Mouse (Mus musculus) heart, adult 9 months (tissue): ENCODE results near the gene Col12a1.

Experiments used
- DNase-seq, 2 experiments: peaks; one replicate each; pipeline ENCODE4 v3.0.0; 2022; ENCODE audit warnings: low spot score in 2 of 2

The Col12a1 gene

GRCm38 (mm10) chr9:79718481-79719370, at the start of gene Col12a1:
TSS of gene Col12a1 (minus strand) at chr9:79718831.
- DNase-seq: peak; percentile 49 to 61

DNA sequence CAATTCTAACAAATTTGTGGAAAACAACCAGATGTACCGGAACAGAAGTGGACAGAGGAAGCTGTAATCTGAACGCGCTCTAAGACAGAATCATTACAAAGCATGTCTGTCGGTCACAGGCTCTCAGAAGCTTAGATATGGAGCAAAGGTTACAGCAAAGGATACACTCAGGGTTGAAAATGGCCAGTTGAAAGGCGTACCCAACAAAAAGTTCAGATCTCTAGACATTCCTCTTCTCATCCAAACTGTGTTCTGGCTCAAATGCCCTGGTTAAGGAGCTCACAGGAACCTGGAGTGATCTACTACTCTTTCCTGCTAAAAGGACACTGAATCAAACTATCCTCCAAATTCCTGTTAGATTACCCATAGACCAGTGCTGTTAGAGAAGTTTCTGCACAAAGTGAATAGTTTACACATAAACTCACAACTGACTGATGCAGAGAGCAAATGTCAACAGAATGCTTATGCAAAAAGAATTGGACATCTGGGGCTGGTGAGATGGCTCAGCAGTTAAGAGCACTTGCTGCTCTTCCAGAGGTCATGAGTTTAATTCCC, 48.4 kb upstream of the Col12a1 start:
- DNase-seq: no peak

GRCm38 (mm10) chr9:79765329-79765728, 46.7 kb upstream of the Col12a1 start:
- DNase-seq: no peak

DNA sequence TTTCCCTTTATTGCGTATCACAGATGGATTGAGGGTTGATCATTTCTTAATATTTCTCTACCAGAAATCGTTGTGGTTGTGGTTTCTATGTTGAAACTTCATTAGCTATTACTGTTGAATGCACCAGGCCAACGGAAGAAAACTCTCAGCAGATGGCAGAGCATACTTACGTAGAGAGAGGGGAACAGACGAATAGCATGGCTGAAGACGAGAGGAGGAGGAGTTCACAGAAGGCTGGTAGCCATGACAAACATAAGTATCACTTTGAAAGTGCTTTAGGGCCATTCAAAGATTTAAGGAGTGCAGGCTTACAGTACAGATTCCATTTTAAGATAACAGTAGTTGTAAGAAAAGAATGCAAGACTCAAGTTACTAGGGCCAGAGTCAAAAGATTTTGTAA, 43.9 kb upstream of the Col12a1 start:
- DNase-seq: no peak

GRCm38 (mm10) chr9:79760076-79760475, 41.4 kb upstream of the Col12a1 start:
- DNase-seq: no peak

GRCm38 (mm10) chr9:79759385-79760005, 40.9 kb upstream of the Col12a1 start, which contains the start of gene Cox7a2:
TSS of gene Cox7a2 (minus strand) at chr9:79759878.
- peak; percentile 97 for DNase-seq

DNA sequence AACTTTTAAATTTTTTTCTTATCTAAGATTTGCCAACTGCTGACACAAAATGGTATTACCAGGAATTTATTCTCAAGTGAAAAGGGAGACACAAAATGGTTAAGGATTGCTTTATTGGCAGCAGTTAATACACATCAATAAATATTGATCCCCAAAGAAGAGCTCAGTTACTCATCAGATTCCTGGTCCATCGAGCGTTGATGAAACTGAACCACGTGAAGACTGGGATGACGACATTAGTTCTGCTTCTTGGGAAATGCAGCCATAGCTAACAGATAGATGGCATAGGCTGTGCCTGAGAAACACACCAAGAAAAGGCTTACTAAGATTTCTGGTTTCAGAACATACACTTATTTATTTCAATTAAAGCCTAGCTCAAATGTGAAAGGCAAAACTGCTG, 36.7 kb upstream of the Col12a1 start:
- DNase-seq: no peak

- DNase-seq: no peak
These were observed 33.2 kb upstream of the Col12a1 start for GRCm38 (mm10) chr9:79751846-79752245.

DNA sequence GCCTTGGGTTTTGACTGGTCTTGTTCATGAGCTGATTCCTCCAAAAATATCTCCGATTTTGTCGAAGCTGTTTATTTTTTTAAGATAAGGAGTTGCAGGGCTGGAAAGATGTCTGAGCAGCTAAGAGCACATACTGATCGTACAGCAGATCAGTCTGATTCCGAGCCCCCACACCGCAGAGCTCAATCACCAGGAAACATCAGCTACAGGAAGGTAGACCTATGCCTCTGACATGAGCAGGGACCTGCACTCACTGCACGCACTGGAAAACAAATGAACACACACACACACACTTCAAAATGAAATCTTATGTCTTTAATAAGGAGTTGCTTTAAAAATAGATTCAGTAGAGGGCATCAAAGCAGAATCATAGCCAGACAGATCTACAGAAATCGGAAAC, 32.1 kb upstream of the Col12a1 start:
- no peak for DNase-seq

DNA sequence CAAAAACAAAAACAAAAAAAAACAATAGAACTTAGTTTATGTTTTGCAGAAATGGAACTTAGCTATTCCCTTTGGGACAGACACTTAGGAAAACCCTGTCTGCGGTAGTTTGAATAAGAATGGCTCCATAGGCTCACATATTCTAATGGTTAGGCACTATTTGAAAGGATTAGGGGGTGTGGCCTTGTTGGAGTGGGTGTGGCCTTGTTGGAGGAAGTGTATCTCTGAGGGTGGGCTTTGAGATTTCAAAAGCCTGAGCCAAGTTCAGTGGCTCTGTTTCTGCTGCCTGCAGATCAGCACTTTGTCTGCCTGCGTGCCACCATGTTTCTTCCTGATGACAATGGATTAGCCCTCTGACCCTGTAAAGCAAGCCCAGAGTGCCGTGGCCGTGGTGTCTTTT, 26.4 kb upstream of the Col12a1 start:
- no peak for DNase-seq

- no peak for DNase-seq
These were observed 17.0 kb upstream of the Col12a1 start for GRCm38 (mm10) chr9:79735608-79736007.

DNA sequence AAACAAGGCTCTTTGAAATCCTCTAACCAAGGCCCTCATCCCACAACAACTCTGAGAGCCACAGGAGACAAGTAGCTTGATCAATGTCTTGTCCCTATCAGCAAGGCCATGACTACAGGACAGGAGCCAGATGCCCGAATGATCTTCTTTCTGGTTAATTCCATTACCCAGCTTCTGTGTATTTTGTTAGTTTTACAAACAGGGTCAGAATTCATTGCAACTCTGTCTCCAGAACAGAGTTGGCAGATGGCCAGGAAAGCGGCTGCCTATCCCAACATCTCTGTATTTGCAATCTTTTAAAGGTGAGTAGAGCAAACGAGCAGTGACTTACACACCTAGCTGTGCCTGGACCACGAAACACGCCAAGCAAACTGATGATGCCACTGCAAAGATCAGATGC, 11.7 kb upstream of the Col12a1 start:
- DNase-seq: no peak

DNA sequence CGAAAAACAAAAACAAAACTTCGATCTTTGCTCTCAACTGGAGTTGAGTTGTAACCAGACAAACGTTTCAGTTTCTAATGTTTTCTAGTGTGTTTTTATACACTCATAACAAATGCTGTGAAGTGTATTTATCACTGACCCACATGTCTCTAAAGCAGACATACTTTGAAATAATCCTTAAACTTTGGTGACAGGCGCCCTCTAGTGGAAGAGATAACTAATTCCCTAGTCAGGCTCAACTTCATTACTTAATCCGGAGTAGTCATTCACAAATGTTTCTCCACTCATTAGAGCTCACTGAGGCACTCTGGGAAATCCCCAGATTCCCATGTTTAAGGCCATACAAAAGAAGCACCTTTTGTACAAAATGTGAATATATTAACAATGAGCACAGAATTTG, 4.5 kb upstream of the Col12a1 start:
- DNase-seq: no peak

DNA sequence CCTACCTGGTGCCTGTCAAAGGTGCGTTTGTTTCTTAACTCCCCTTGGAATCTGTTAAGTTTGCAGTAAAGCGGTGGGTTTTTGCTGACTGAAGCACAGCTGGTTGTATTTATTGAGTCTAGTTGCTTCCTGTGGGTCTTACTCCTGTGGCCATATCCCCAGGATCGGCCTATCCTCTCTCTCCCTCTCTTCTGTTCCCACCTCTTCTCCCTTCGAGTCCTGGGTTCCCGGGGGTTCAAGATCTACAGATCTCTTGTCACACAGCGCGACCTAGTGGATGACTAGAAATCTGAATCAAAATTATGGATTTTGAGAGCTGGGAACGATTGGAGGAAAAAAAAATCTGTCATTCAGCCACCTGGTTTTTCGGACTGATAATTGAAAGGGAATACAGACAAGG, 2.4 kb upstream of the Col12a1 start:
- DNase-seq: no peak

GRCm38 (mm10) chr9:79720143-79720542, 1.5 kb upstream of the Col12a1 start:
- no peak for DNase-seq

DNA sequence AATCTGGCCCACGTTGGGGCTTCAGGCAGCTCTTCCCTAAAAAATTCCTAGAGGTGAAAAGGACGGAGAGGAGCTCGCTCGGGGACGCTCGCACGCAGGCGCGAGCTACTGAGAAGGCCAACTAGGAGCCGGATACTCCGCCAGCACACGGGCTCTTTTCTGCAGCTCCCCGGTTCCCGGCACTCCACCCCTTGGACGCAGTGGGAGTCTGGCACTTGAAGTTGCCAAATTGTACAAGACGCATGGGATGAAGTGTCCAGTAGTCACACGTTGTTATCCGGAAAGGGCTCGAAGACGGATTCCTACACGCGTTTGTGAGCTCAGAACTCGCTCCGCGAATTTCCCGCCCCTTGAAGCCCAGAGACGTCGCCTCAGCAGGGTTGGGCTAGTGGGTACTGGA, 820 bp upstream of the Col12a1 start:
- no peak for DNase-seq

GRCm38 (mm10) chr9:79717836-79718475, 675 bp downstream of the Col12a1 start:
- DNase-seq: no peak

- DNase-seq: peak in 1 of 2 experiments; percentile 48
These were observed 1.5 kb downstream of the Col12a1 start for GRCm38 (mm10) chr9:79716909-79717835.

DNA sequence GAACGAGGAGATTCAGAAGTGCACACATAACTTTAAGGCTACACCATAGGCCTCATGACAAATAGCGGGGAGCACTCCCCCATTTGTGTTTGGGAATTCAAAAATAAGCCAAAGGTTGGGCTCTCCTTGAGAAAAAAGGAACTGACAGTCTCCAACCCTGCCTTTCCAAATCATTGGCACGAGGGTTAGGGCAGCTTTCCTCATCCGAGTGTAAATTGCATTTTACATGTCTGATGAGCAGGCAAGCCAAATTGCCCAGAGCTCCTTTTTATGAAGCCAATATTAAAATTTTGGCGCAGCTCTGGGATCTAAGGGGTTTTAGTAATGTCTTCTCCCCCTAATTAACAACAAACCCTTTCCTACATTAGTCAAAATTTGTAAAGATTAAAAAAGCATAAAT, 2.1 kb downstream of the Col12a1 start:
- DNase-seq: no peak

GRCm38 (mm10) chr9:79714471-79715045, 4.1 kb downstream of the Col12a1 start:
- DNase-seq: peak in 1 of 2 experiments; percentile 25
